Mouse (Mus musculus) megakaryocyte progenitor cell, adult 5-6 weeks (primary cell): Measurements from ENCODE around the gene Olfr874. TPM values are rescaled to one million over a fixed set of nuclear protein-coding genes. Genes with fewer than 3 reads are reported as not detected.
"Not testable (repeated sequence)": the region's sequence is repeated elsewhere in the genome, so short reads cannot be mapped to it uniquely, and the experiment has no call there.

Experiments used
- ATAC-seq: replicated peaks from 2 replicates; pipeline ENCODE4 v1.8.0; 2016; ENCODE audit warnings: mild to moderate bottlenecking, moderate TSS enrichment, inconsistent platforms; ENCODE audit not compliant: poor library complexity
- total RNA-seq, 2 experiments: library from RNA; stranded (forward) in 1 of 2; stranded (reverse) in 1 of 2; fragments of 157-497, 149-512 nt in 1 of 2; fragments of 200-1000 nt in 1 of 2; gene quantifications; 2 replicates each; pipeline versions ENCODE4 v1.2.3 to v1.2.4; 2015 to 2017

The Olfr874 gene
- total RNA-seq (2015) (not detected in 2 replicates), total RNA-seq (2017) (not detected in 2 replicates)

- ATAC-seq, result no peak
Observed at GRCm38 (mm10) chr9:37744806-37745205, at the start of gene Olfr874. TSS of gene Olfr874 (plus strand) at chr9:37745106.

GRCm38 (mm10) chr9:37716150-37716549 lies 28.8 kb upstream of the Olfr874 start, which contains the start of gene Olfr160:
TSS of gene Olfr160 (minus strand) at chr9:37716250.
- no peak for ATAC-seq

GRCm38 (mm10) chr9:37734310-37734709 lies 10.6 kb upstream of the Olfr874 start:
- no peak for ATAC-seq

- ATAC-seq, result no peak
Observed at GRCm38 (mm10) chr9:37750319-37751075, 5.6 kb downstream of the Olfr874 start.

- ATAC-seq, result no peak
Observed at GRCm38 (mm10) chr9:37751467-37751866, 6.6 kb downstream of the Olfr874 start.

- no peak for ATAC-seq
Observed at GRCm38 (mm10) chr9:37752006-37752405, 7.1 kb downstream of the Olfr874 start.

GRCm38 (mm10) chr9:37761728-37762127 lies 16.8 kb downstream of the Olfr874 start:
- ATAC-seq, result no peak

GRCm38 (mm10) chr9:37762541-37762940 lies 17.6 kb downstream of the Olfr874 start:
- ATAC-seq, result peak; percentile 48; the same call in 1 of the 2 replicates

- no peak for ATAC-seq
Observed at GRCm38 (mm10) chr9:37770661-37771060, 25.8 kb downstream of the Olfr874 start.

- no peak for ATAC-seq
Observed at GRCm38 (mm10) chr9:37771759-37772158, 26.9 kb downstream of the Olfr874 start, which contains the start of gene Olfr875. TSS of gene Olfr875 (plus strand) at chr9:37771857.

GRCm38 (mm10) chr9:37782766-37783260 lies 37.9 kb downstream of the Olfr874 start:
- ATAC-seq, result 0 out of 2 replicates have a peak, but pooled peaks have one; percentile 17

GRCm38 (mm10) chr9:37783394-37784387 lies 38.8 kb downstream of the Olfr874 start:
- not testable (repeated sequence) for ATAC-seq

- no peak for ATAC-seq
Observed at GRCm38 (mm10) chr9:37786411-37786810, 41.5 kb downstream of the Olfr874 start.

Other genes with a start within 250 kb of the Olfr874 start
- 0.34 and 0.94 TPM in 2 replicates for gene Esam, start 217.0 kb upstream of the Olfr874 start, total RNA-seq (2015)
- 0.29 and 0.57 TPM in 2 replicates for gene Esam, start 217.0 kb upstream of the Olfr874 start, total RNA-seq (2017)
- not detected in 2 replicates for gene Vsig2, start 205.9 kb upstream of the Olfr874 start, total RNA-seq (2015)
- gene Vsig2, start 205.9 kb upstream of the Olfr874 start, total RNA-seq (2017), result not detected in 2 replicates
- gene Nrgn, start 192.2 kb upstream of the Olfr874 start, total RNA-seq (2015), result 4.4 and 9.6 TPM in 2 replicates
- 0.54 and 3.5 TPM in 2 replicates for gene Nrgn, start 192.2 kb upstream of the Olfr874 start, total RNA-seq (2017)
- gene Siae, start 189.4 kb upstream of the Olfr874 start, total RNA-seq (2015), result 13.4 and 16.9 TPM in 2 replicates
- 9.4 and 11.8 TPM in 2 replicates for gene Siae, start 189.4 kb upstream of the Olfr874 start, total RNA-seq (2017)
- 2.9 and 6.7 TPM in 2 replicates for gene Spa17, start 131.4 kb upstream of the Olfr874 start, total RNA-seq (2015)
- gene Spa17, start 131.4 kb upstream of the Olfr874 start, total RNA-seq (2017), result 1.7 and 5.1 TPM in 2 replicates
- gene Tbrg1, start 87.8 kb upstream of the Olfr874 start, total RNA-seq (2015), result 35.0 and 38.1 TPM in 2 replicates
- gene Tbrg1, start 87.8 kb upstream of the Olfr874 start, total RNA-seq (2017), result 39.9 and 47.8 TPM in 2 replicates
- gene Panx3, start 75.9 kb upstream of the Olfr874 start, total RNA-seq (2015), result not detected in 2 replicates
- not detected in 2 replicates for gene Panx3, start 75.9 kb upstream of the Olfr874 start, total RNA-seq (2017)
- not detected in 2 replicates for gene Olfr160, start 28.9 kb upstream of the Olfr874 start, total RNA-seq (2015)
- not detected in 2 replicates for gene Olfr160, start 28.9 kb upstream of the Olfr874 start, total RNA-seq (2017)
- not detected in 2 replicates for gene Olfr875, start 26.8 kb downstream of the Olfr874 start, total RNA-seq (2015)
- not detected in 2 replicates for gene Olfr875, start 26.8 kb downstream of the Olfr874 start, total RNA-seq (2017)
- gene Olfr876, start 57.9 kb downstream of the Olfr874 start, total RNA-seq (2015), result not detected in 2 replicates
- not detected in 2 replicates for gene Olfr876, start 57.9 kb downstream of the Olfr874 start, total RNA-seq (2017)
- gene Olfr877, start 109.2 kb downstream of the Olfr874 start, total RNA-seq (2015), result not detected in 2 replicates
- not detected in 2 replicates for gene Olfr877, start 109.2 kb downstream of the Olfr874 start, total RNA-seq (2017)
- gene Olfr145, start 151.6 kb downstream of the Olfr874 start, total RNA-seq (2015), result not detected in 2 replicates
- not detected in 2 replicates for gene Olfr145, start 151.6 kb downstream of the Olfr874 start, total RNA-seq (2017)
- gene Olfr878, start 172.7 kb downstream of the Olfr874 start, total RNA-seq (2015), result not detected in 2 replicates
- gene Olfr878, start 172.7 kb downstream of the Olfr874 start, total RNA-seq (2017), result not detected in 2 replicates
- not detected in 2 replicates for gene Olfr881, start 246.7 kb downstream of the Olfr874 start, total RNA-seq (2015)
- not detected in 2 replicates for gene Olfr881, start 246.7 kb downstream of the Olfr874 start, total RNA-seq (2017)